ENCODE assay signal across 9 mouse cellular contexts in genomic region chr13:49559185-49559584, GRCm38 (mm10). TPM values are rescaled to one million over a fixed set of nuclear protein-coding genes. Genes with fewer than 3 reads are reported as not detected.
DNase-seq lines count a peak whose midpoint lies in the region; ATAC-seq lines count a peak whose summit lies in the region.
"Had no signal": no experiment of that assay in that cellular context is flagged by ENCODE, and none has a peak within 500 bp of the region (broad histone marks: within the 10 kb centered on the region; RNA-seq: fewer than 3 reads in every experiment).

No protein-coding gene starts in this region.

- no peak overlapping the region for H3K27ac ChIP-seq in hindbrain, embryonic 10.5 days
- no peak overlapping the region for H3K27ac ChIP-seq in hindbrain, embryonic 12.5 days
- H3K27ac ChIP-seq in hindbrain, embryonic 14.5 days: no peak overlapping the region
- H3K27ac ChIP-seq: hindbrain, embryonic 15.5 days had no signal

- H3K9ac ChIP-seq in hindbrain, embryonic 12.5 days: no peak overlapping the region
- no peak overlapping the region for H3K9ac ChIP-seq in hindbrain, embryonic 14.5 days
- H3K9ac ChIP-seq: hindbrain, embryonic 15.5 days had no signal

- no peaks in the 10 kb centered on the region for H3K4me1 ChIP-seq in hindbrain, embryonic 10.5 days (replicated peaks)
- H3K4me1 ChIP-seq in hindbrain, embryonic 12.5 days: no peaks in the 10 kb centered on the region
- H3K4me1 ChIP-seq in hindbrain, embryonic 14.5 days (replicated peaks; ENCODE audit: control insufficient read depth, insufficient read depth, low read length): no peaks in the 10 kb centered on the region
- H3K4me1 ChIP-seq: hindbrain, embryonic 15.5 days had no signal

- no peak overlapping the region for H3K4me2 ChIP-seq in hindbrain, embryonic 12.5 days (replicated peaks)
- H3K4me2 ChIP-seq in hindbrain, embryonic 14.5 days (replicated peaks): no peak overlapping the region
- H3K4me2 ChIP-seq: hindbrain, embryonic 15.5 days had no signal

- no peaks in the 10 kb centered on the region for H3K36me3 ChIP-seq in hindbrain, embryonic 10.5 days
- H3K36me3 ChIP-seq in hindbrain, embryonic 12.5 days: no peaks in the 10 kb centered on the region
- H3K36me3 ChIP-seq in hindbrain, embryonic 14.5 days (replicated peaks; ENCODE audit: control insufficient read depth, insufficient read depth): no peaks in the 10 kb centered on the region
- H3K36me3 ChIP-seq: hindbrain, embryonic 15.5 days had no signal

- H3K4me3 ChIP-seq in hindbrain, embryonic 10.5 days: no peak overlapping the region
- no peak overlapping the region for H3K4me3 ChIP-seq in hindbrain, embryonic 12.5 days
- no peak overlapping the region for H3K4me3 ChIP-seq in hindbrain, embryonic 14.5 days (replicated peaks; ENCODE audit: low read length)
- H3K4me3 ChIP-seq: hindbrain, embryonic 15.5 days had no signal

- no peak for ATAC-seq in hindbrain, embryonic 12.5 days (ENCODE audit: low FRiP score)
- ATAC-seq in hindbrain, embryonic 14.5 days (ENCODE audit: low FRiP score): no peak

- H3K9me3 ChIP-seq in hindbrain, embryonic 10.5 days: no peaks in the 10 kb centered on the region
- no peaks in the 10 kb centered on the region for H3K9me3 ChIP-seq in hindbrain, embryonic 12.5 days (replicated peaks)
- no peaks in the 10 kb centered on the region for H3K9me3 ChIP-seq in hindbrain, embryonic 14.5 days (ENCODE audit: control insufficient read depth, low read length)
- H3K9me3 ChIP-seq: hindbrain, embryonic 15.5 days had no signal

- peak; percentile 14 for DNase-seq in hindbrain, embryonic 10.5 days (ENCODE audit: low spot score)
- peak; percentile 33 for DNase-seq in A20 (ENCODE audit: low read depth, low spot score)
- peak; percentile 43 for DNase-seq in adrenal gland, adult 2 months
- DNase-seq in hindbrain, embryonic 14.5 days (ENCODE audit: low spot score): peak; percentile 32
- DNase-seq in lung, postnatal 36 days: peak; percentile 55
- no peak for DNase-seq in right cerebral cortex, postnatal 14 days
- no peak for DNase-seq in urinary bladder, postnatal 10 days (ENCODE audit: low spot score)

- WGBS in hindbrain, embryonic 10.5 days: 41% methylated on average over 2 of the region's 2 CpGs
- WGBS in hindbrain, embryonic 12.5 days: 35% methylated on average over 2 of the region's 2 CpGs
- WGBS in hindbrain, embryonic 14.5 days: 39% methylated on average over 2 of the region's 2 CpGs

- no peaks in the 10 kb centered on the region for H3K27me3 ChIP-seq in hindbrain, embryonic 10.5 days (ENCODE audit: insufficient read depth, poor library complexity, severe bottlenecking)
- H3K27me3 ChIP-seq in hindbrain, embryonic 12.5 days: no peaks in the 10 kb centered on the region
- H3K27me3 ChIP-seq in hindbrain, embryonic 14.5 days (ENCODE audit: control insufficient read depth, insufficient read depth, low read length): no peaks in the 10 kb centered on the region
- H3K27me3 ChIP-seq: hindbrain, embryonic 15.5 days had no signal

RNA-seq across cellular contexts. Expression of gene Aspn, which starts 14.9 kb away (rescaled TPM):
- polyA plus RNA-seq in hindbrain, embryonic 10.5 days (2016; fragmentation: Nextera tagmentation; extraction: Ambion mirVana): 0.07 and 0.17 TPM in 2 replicates
- polyA plus RNA-seq in hindbrain, embryonic 12.5 days (2016; fragmentation: Nextera tagmentation; extraction: Ambion mirVana): 3.0 and 4.8 TPM in 2 replicates
- total RNA-seq in adrenal gland, adult 2 months (2021): 1 to 10 TPM; 3.4 to 4.7 TPM
- 0.06 and 0.09 TPM in 2 replicates for polyA plus RNA-seq in adrenal gland, adult 2 months (2012; rRNA removed)
- polyA plus RNA-seq in hindbrain, embryonic 14.5 days (2014; fragmentation: Nextera tagmentation; extraction: Ambion mirVana): 0.32 and 0.86 TPM in 2 replicates

RNA-seq across cellular contexts. Expression of gene Omd, which starts 23.1 kb away (rescaled TPM):
- polyA plus RNA-seq in hindbrain, embryonic 10.5 days (2016; fragmentation: Nextera tagmentation; extraction: Ambion mirVana): 0.82 and 1.6 TPM in 2 replicates
- 0.30 and 0.58 TPM in 2 replicates for polyA plus RNA-seq in hindbrain, embryonic 12.5 days (2016; fragmentation: Nextera tagmentation; extraction: Ambion mirVana)
- total RNA-seq in adrenal gland, adult 2 months (2021): 1 to 10 TPM; 5.1 to 6.2 TPM
- polyA plus RNA-seq in adrenal gland, adult 2 months (2012; rRNA removed): 0.20 TPM in 1 of 2 replicates, not detected in the other
- 0.20 and 0.34 TPM in 2 replicates for polyA plus RNA-seq in hindbrain, embryonic 14.5 days (2014; fragmentation: Nextera tagmentation; extraction: Ambion mirVana)

RNA-seq across cellular contexts. Expression of gene Ogn, which starts 48.7 kb away (rescaled TPM):
- polyA plus RNA-seq in hindbrain, embryonic 10.5 days (2016; fragmentation: Nextera tagmentation; extraction: Ambion mirVana): 2.7 and 5.3 TPM in 2 replicates
- polyA plus RNA-seq in hindbrain, embryonic 12.5 days (2016; fragmentation: Nextera tagmentation; extraction: Ambion mirVana): 25.9 and 39.8 TPM in 2 replicates
- total RNA-seq in adrenal gland, adult 2 months (2021): 10 to 100 TPM; 60.1 to 64.3 TPM
- polyA plus RNA-seq in adrenal gland, adult 2 months (2012; rRNA removed): 2.1 and 3.2 TPM in 2 replicates
- polyA plus RNA-seq in hindbrain, embryonic 14.5 days (2014; fragmentation: Nextera tagmentation; extraction: Ambion mirVana): 8.6 and 8.7 TPM in 2 replicates

RNA-seq across cellular contexts. Expression of gene Ecm2, which starts 54.6 kb away (rescaled TPM):
- 0.52 and 0.63 TPM in 2 replicates for polyA plus RNA-seq in hindbrain, embryonic 10.5 days (2016; fragmentation: Nextera tagmentation; extraction: Ambion mirVana)
- 1.4 TPM in 2 replicates for polyA plus RNA-seq in hindbrain, embryonic 12.5 days (2016; fragmentation: Nextera tagmentation; extraction: Ambion mirVana)
- total RNA-seq in adrenal gland, adult 2 months (2021): 1 to 10 TPM; 7.2 to 9.5 TPM
- polyA plus RNA-seq in adrenal gland, adult 2 months (2012; rRNA removed): 0.54 and 0.65 TPM in 2 replicates
- 1.7 and 2.2 TPM in 2 replicates for polyA plus RNA-seq in hindbrain, embryonic 14.5 days (2014; fragmentation: Nextera tagmentation; extraction: Ambion mirVana)

Comparison
In these comparisons a context has a peak if more than half of its experiments do, and no peak if none do; other contexts are left out.
1. DNase-seq: peak in hindbrain, embryonic 10.5 days (single experiment), A20 (single experiment), adrenal gland, adult 2 months (single experiment), hindbrain, embryonic 14.5 days (single experiment) and lung, postnatal 36 days (single experiment); none in right cerebral cortex, postnatal 14 days (single experiment) and urinary bladder, postnatal 10 days (single experiment).